Mouse (Mus musculus) CH12.LX (cell line): ENCODE results near the gene Cabs1. TPM values are rescaled to one million over a fixed set of nuclear protein-coding genes. Genes with fewer than 3 reads are reported as not detected.

Experiments
- DNase-seq: peaks from one replicate; pipeline ENCODE4 v3.0.0-alpha.2; 2013; ENCODE audit errors: extremely low read depth
- H3K27ac ChIP-seq: 2 replicates; pipeline ENCODE4 v1.5.1; 2012; ENCODE audit warnings: low read depth, mild to moderate bottlenecking, control low read depth, moderate library complexity; ENCODE audit not compliant: insufficient read depth
- H3K27me3 ChIP-seq: replicated peaks from 2 replicates; pipeline ENCODE3; 2012; ENCODE audit warnings: inconsistent platforms
- H3K36me3 ChIP-seq, 2 experiments: replicated peaks in 1 of 2; 2 replicates each; pipeline versions ENCODE3 to v1.6.1; 2012; ENCODE audit warnings: inconsistent platforms in 1 of 2, low read length in 1 of 2, mild to moderate bottlenecking in 1 of 2, mixed read lengths in 1 of 2, moderate library complexity in 1 of 2; ENCODE audit not compliant: control insufficient read depth in 1 of 2, insufficient read depth in 1 of 2
- H3K4me1 ChIP-seq, 2 experiments: 2 replicates each; pipeline ENCODE4 v1.6.1; 2012; ENCODE audit warnings: inconsistent platforms in 1 of 2, moderate library complexity in 1 of 2; ENCODE audit not compliant: insufficient read depth in 2 of 2, control insufficient read depth in 1 of 2
- H3K4me2 ChIP-seq: 2 replicates; pipeline ENCODE4 v1.6.1; 2012; ENCODE audit warnings: low read depth, mild to moderate bottlenecking, control low read depth; ENCODE audit not compliant: poor library complexity, insufficient read depth, severe bottlenecking
- H3K4me3 ChIP-seq, 3 experiments: fragments of 150-350 bp in 1 of 3; sonication (generic) in 1 of 3; replicated peaks in 1 of 3; 2 replicates each; pipeline versions ENCODE3 to v1.5.1; 2011 to 2012; ENCODE audit warnings: low read depth in 2 of 3, low read length in 2 of 3, mild to moderate bottlenecking in 2 of 3, moderate library complexity in 2 of 3, control low read depth in 1 of 3, improper control_type of control experiment in 1 of 3, inconsistent platforms in 1 of 3, mixed read lengths in 1 of 3; ENCODE audit not compliant: poor library complexity in 1 of 3
- H3K79me2 ChIP-seq: replicated peaks from 2 replicates; pipeline ENCODE4 v1.6.1; 2012; ENCODE audit warnings: mild to moderate bottlenecking, moderate library complexity; ENCODE audit not compliant: control insufficient read depth, poor library complexity, insufficient read depth, severe bottlenecking; ENCODE audit errors: extremely low read depth
- H3K9ac ChIP-seq: 2 replicates; pipeline ENCODE4 v1.6.1; 2012; ENCODE audit warnings: low read depth, mild to moderate bottlenecking, control low read depth, moderate library complexity; ENCODE audit not compliant: insufficient read depth
- H3K9me3 ChIP-seq: replicated peaks from 2 replicates; pipeline ENCODE3; 2012; ENCODE audit warnings: low read length, inconsistent platforms, mixed read lengths
- BHLHE40 ChIP-seq: IDR thresholded peaks from 2 replicates; pipeline ENCODE4 v1.6.1; 2011; ENCODE audit warnings: mild to moderate bottlenecking, low read depth, low read length, improper control_type of control experiment
- CHD1 ChIP-seq: IDR thresholded peaks from 2 replicates; pipeline ENCODE4 v1.6.1; 2012; ENCODE audit warnings: low read depth, low read length, improper control_type of control experiment, inconsistent platforms
- CHD2 ChIP-seq: IDR thresholded peaks from 2 replicates; pipeline ENCODE4 v1.6.1; 2011; ENCODE audit warnings: low read length, improper control_type of control experiment
- E2F4 ChIP-seq: IDR thresholded peaks from 2 replicates; pipeline ENCODE4 v1.6.1; 2011; ENCODE audit warnings: low read depth, low read length, improper control_type of control experiment; ENCODE audit not compliant: insufficient replicate concordance
- ELF1 ChIP-seq: IDR thresholded peaks from 2 replicates; pipeline ENCODE4 v1.6.1; 2014; ENCODE audit warnings: low read depth, mild to moderate bottlenecking, inconsistent platforms, low read length, improper control_type of control experiment
- EP300 ChIP-seq: IDR thresholded peaks from 2 replicates; pipeline ENCODE4 v1.6.1; 2011; ENCODE audit warnings: low read length, improper control_type of control experiment
- GABPA ChIP-seq: IDR thresholded peaks from 2 replicates; pipeline ENCODE4 v1.6.1; 2012; ENCODE audit warnings: low read depth, low read length, improper control_type of control experiment, inconsistent platforms; ENCODE audit not compliant: insufficient replicate concordance
- HCFC1 ChIP-seq: IDR thresholded peaks from 2 replicates; pipeline ENCODE4 v1.6.1; 2012; ENCODE audit warnings: low read depth, mild to moderate bottlenecking, inconsistent platforms, low read length, improper control_type of control experiment
- IRF4 ChIP-seq: IDR thresholded peaks from 2 replicates; pipeline ENCODE4 v1.6.1; 2014; ENCODE audit warnings: low read depth, mild to moderate bottlenecking, inconsistent platforms, low read length, improper control_type of control experiment
- JUN ChIP-seq: IDR thresholded peaks from 2 replicates; pipeline ENCODE4 v1.6.1; 2011; ENCODE audit warnings: low read depth, mild to moderate bottlenecking, low read length, improper control_type of control experiment, moderate library complexity; ENCODE audit not compliant: insufficient read depth
- JUND ChIP-seq: conservative IDR thresholded peaks from 2 replicates; pipeline ENCODE4 v1.6.1; 2011; ENCODE audit warnings: low read depth, low read length, improper control_type of control experiment
- KAT2A ChIP-seq: IDR thresholded peaks from 2 replicates; pipeline ENCODE4 v1.6.1; 2012; ENCODE audit warnings: low read length, improper control_type of control experiment, inconsistent platforms; ENCODE audit not compliant: insufficient replicate concordance
- MAX ChIP-seq: IDR thresholded peaks from 2 replicates; pipeline ENCODE4 v1.6.1; 2011; ENCODE audit warnings: low read length, improper control_type of control experiment
- MEF2A ChIP-seq: IDR thresholded peaks from 2 replicates; pipeline ENCODE4 v1.6.1; 2014; ENCODE audit warnings: low read depth, mild to moderate bottlenecking, inconsistent platforms, low read length, improper control_type of control experiment, borderline replicate concordance
- MXI1 ChIP-seq: IDR thresholded peaks from 2 replicates; pipeline ENCODE4 v1.6.1; 2011; ENCODE audit warnings: mild to moderate bottlenecking, low read depth, low read length, improper control_type of control experiment
- MYC ChIP-seq: IDR thresholded peaks from 2 replicates; pipeline ENCODE4 v1.6.1; 2011; ENCODE audit warnings: low read depth, mild to moderate bottlenecking, improper control_type of control experiment, low read length
- NRF1 ChIP-seq: IDR thresholded peaks from 2 replicates; pipeline ENCODE4 v1.6.1; 2014; ENCODE audit warnings: low read depth, mild to moderate bottlenecking, inconsistent platforms, low read length, improper control_type of control experiment, moderate library complexity
- PAX5 ChIP-seq: IDR thresholded peaks from 2 replicates; pipeline ENCODE4 v1.6.1; 2012; ENCODE audit warnings: low read length, inconsistent platforms, mixed read lengths
- POLR2A ChIP-seq: IDR thresholded peaks from 2 replicates; pipeline ENCODE4 v1.6.1; 2011; ENCODE audit warnings: low read depth, mild to moderate bottlenecking, improper control_type of control experiment, low read length
- POLR2AphosphoS2 ChIP-seq: IDR thresholded peaks from 2 replicates; pipeline ENCODE4 v1.6.1; 2011; ENCODE audit warnings: low read depth, low read length, improper control_type of control experiment
- RAD21 ChIP-seq: IDR thresholded peaks from 2 replicates; pipeline ENCODE4 v1.6.1; 2011; ENCODE audit warnings: low read depth, mild to moderate bottlenecking, low read length, improper control_type of control experiment, moderate library complexity
- RCOR1 ChIP-seq: conservative IDR thresholded peaks from 2 replicates; pipeline ENCODE4 v1.6.1; 2012; ENCODE audit warnings: low read depth, mild to moderate bottlenecking, inconsistent platforms, low read length, improper control_type of control experiment
- SMC3 ChIP-seq: IDR thresholded peaks from 2 replicates; pipeline ENCODE4 v1.6.1; 2011; ENCODE audit warnings: low read depth, low read length, improper control_type of control experiment
- TBP ChIP-seq: conservative IDR thresholded peaks from 2 replicates; pipeline ENCODE4 v1.6.1; 2011; ENCODE audit warnings: low read depth, low read length, improper control_type of control experiment
- TCF12 ChIP-seq: IDR thresholded peaks from 2 replicates; pipeline ENCODE4 v1.6.1; 2014; ENCODE audit warnings: low read depth, mild to moderate bottlenecking, inconsistent platforms, low read length, improper control_type of control experiment
- UBTF ChIP-seq: IDR thresholded peaks from 2 replicates; pipeline ENCODE4 v1.6.1; 2012; ENCODE audit warnings: low read depth, mild to moderate bottlenecking, inconsistent platforms, low read length, improper control_type of control experiment, moderate library complexity
- USF1 ChIP-seq: IDR thresholded peaks from 2 replicates; pipeline ENCODE4 v1.6.1; 2014; ENCODE audit warnings: low read depth, mild to moderate bottlenecking, inconsistent platforms, low read length, improper control_type of control experiment
- USF2 ChIP-seq: conservative IDR thresholded peaks from 2 replicates; pipeline ENCODE4 v1.6.1; 2011; ENCODE audit warnings: low read depth, low read length, improper control_type of control experiment
- ZC3H11A ChIP-seq: IDR thresholded peaks from 2 replicates; pipeline ENCODE4 v1.6.1; 2012; ENCODE audit warnings: low read depth, mild to moderate bottlenecking, inconsistent platforms, low read length, improper control_type of control experiment
- ZKSCAN1 ChIP-seq: IDR thresholded peaks from 2 replicates; pipeline ENCODE4 v1.6.1; 2012; ENCODE audit warnings: low read depth, inconsistent platforms, low read length, improper control_type of control experiment, borderline replicate concordance
- ZNF384 ChIP-seq: IDR thresholded peaks from 2 replicates; pipeline ENCODE4 v1.6.1; 2012; ENCODE audit warnings: low read depth, low read length, improper control_type of control experiment, inconsistent platforms
- dilution Hi-C: fragments of 300-500 bp; cut with MboI; formaldehyde crosslinking; loops from 2 replicates; pipeline ENCODE4 v1.14.3; 2020; ENCODE audit warnings: low sequenced_read_pairs; ENCODE audit not compliant: extremely low pct_unique_long_range_greater_than_20kb, extremely low pct_ligation_motif_present
- in situ Hi-C: fragments of 300-500 bp; cut with MboI; formaldehyde crosslinking; loops from 3 replicates; pipeline ENCODE4 v1.14.3; 2019; ENCODE audit warnings: low sequenced_read_pairs, low pct_ligation_motif_present, low pct_unique_long_range_greater_than_20kb, mixed read lengths
- polyA plus RNA-seq: library from polyadenylated mRNA; unstranded; fragments of >175 nt; gene quantifications from 2 replicates; pipeline ENCODE4 v1.2.1, GENCODE M21; 2012; ENCODE audit warnings: low read depth; ENCODE audit not compliant: insufficient read length
- total RNA-seq, 2 experiments: library from RNA; depleted of rRNA; stranded (reverse); fragments of 300-350 nt in 1 of 2; fragments of >200 nt in 1 of 2; gene quantifications; 2 replicates each; pipeline ENCODE4 v1.2.3; 2012 to 2014

Cabs1 gene
- total RNA-seq (2012; rRNA removed), result not detected in 2 replicates
- total RNA-seq (2014; rRNA removed), result not detected in 2 replicates
- polyA plus RNA-seq, result not detected in 2 replicates

DNA sequence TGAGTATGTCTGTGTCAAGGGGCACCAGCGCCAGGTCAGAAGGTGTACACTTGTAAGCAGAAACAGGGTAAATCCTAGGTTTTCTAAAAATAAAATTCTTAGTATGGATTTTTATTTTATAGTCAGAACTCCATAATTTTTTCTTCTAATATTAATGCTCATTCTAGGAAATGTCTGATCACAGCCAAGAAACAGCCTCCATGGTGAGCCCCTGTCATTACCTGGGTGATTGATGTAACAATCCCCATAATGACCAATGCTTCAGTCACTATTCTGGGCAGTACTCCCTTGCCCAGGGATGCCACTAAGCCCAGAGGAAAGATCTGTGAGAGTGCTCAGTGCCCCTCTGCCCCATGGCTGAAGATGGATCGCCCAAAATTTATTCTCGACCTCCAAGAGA, at the start of gene Cabs1:
Cabs1 (plus strand) TSS at position 301 of the 400 bp plus-strand sequence.
- H3K27me3 ChIP-seq, result no peaks in the 10 kb centered on the region
- no peaks in the 10 kb centered on the region for H3K36me3 ChIP-seq
- H3K4me3 ChIP-seq, result no peak within 1 kb of the TSS
- no peak for DNase-seq
- no peak within 1 kb of the TSS; the same call in 1 of the 2 replicates for H3K4me2 ChIP-seq
- no peak within 1 kb of the TSS for H3K27ac ChIP-seq
- TF ChIP-seq ZC3H11A, result no peak
- no peak for TF ChIP-seq BHLHE40
- no peak for TF ChIP-seq ZNF384
- TF ChIP-seq RAD21, result no peak
- no peak for TF ChIP-seq NRF1
- no peak for TF ChIP-seq CHD1
- no peak for TF ChIP-seq USF2
- TF ChIP-seq USF1, result no peak
- TF ChIP-seq UBTF, result no peak
- no peak for TF ChIP-seq ELF1
- TF ChIP-seq HCFC1, result no peak
- no peak for TF ChIP-seq SMC3
- no peak for TF ChIP-seq POLR2AphosphoS2
- TF ChIP-seq EP300, result no peak
- TF ChIP-seq JUN, result no peak
- no peak for TF ChIP-seq E2F4
- no peak for TF ChIP-seq POLR2A
- no peak for TF ChIP-seq PAX5
- TF ChIP-seq MYC, result no peak
- H3K4me1 ChIP-seq, result no peaks in the 10 kb centered on the region
- no peak within 1 kb of the TSS for H3K9ac ChIP-seq
- no peaks in the 10 kb centered on the region for H3K9me3 ChIP-seq
- in situ Hi-C loops, result no loop called here
- H3K79me2 ChIP-seq, result no peaks in the 10 kb centered on the region
- dilution Hi-C loops, result no loop called here

DNA sequence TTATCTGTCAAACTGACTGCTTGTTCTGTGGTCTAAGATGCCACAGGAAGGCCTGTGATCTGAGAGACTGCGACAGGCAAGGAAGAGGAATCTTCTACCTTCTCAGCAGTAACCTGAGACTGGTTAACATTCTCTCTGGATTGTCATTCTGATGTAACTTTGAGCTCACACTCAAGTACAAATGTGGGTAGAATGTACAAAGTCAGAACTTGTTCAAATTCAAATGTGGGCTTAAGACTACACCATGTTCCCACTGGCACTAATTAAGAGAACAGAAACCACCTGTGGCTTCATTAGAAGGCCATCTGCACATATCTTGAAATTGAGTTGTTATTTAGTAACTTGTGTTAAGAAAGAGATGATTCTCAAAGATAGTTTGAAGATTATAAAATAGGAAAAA, 47.6 kb upstream of the Cabs1 start:
- no peak overlapping the region for H3K4me2 ChIP-seq
- no peaks in the 10 kb centered on the region for H3K27me3 ChIP-seq
- H3K27ac ChIP-seq, result no peak overlapping the region
- H3K36me3 ChIP-seq, result peaks cover 6 to 10% of the 10 kb centered on the region in 2 experiments
- in situ Hi-C loops, result no loop called here
- dilution Hi-C loops, result no loop called here
- no peak overlapping the region for H3K9ac ChIP-seq
- H3K4me1 ChIP-seq, result 0 out of 4 replicates have a peak, but pooled peaks cover 0 to 3% of the 10 kb centered on the region in 2 experiments
- no peaks in the 10 kb centered on the region for H3K9me3 ChIP-seq
- H3K79me2 ChIP-seq, result 0 out of 2 replicates have a peak, but pooled peaks cover 3% of the 10 kb centered on the region
- no peak for DNase-seq
- H3K4me3 ChIP-seq, result no peak overlapping the region
- TF ChIP-seq ZKSCAN1, result no peak
- TF ChIP-seq ZNF384, result no peak
- TF ChIP-seq JUND, result no peak
- no peak for TF ChIP-seq MEF2A
- no peak for TF ChIP-seq BHLHE40
- no peak for TF ChIP-seq MXI1
- TF ChIP-seq EP300, result no peak
- TF ChIP-seq CHD1, result no peak
- no peak for TF ChIP-seq POLR2AphosphoS2
- TF ChIP-seq UBTF, result no peak
- no peak for TF ChIP-seq POLR2A
- no peak for TF ChIP-seq KAT2A
- TF ChIP-seq RCOR1, result no peak
- no peak for TF ChIP-seq TBP
- TF ChIP-seq MAX, result no peak
- TF ChIP-seq TCF12, result no peak
- TF ChIP-seq E2F4, result no peak
- no peak for TF ChIP-seq CHD2
- no peak for TF ChIP-seq GABPA
- no peak for TF ChIP-seq IRF4
- TF ChIP-seq, all 38 proteins: peak for 0
